Mouse (Mus musculus) stomach, embryonic 15.5 days (tissue): ENCODE results near the gene Zscan2. TPM values are rescaled to one million over a fixed set of nuclear protein-coding genes. Genes with fewer than 3 reads are reported as not detected.

Experiments used
- ATAC-seq: fragments of 200-750 bp; cut with Nextera tagmentation; 2 replicates; pipeline ENCODE4 v1.8.0; 2017; ENCODE audit warnings: low read depth, moderate number of reproducible peaks, moderate TSS enrichment; ENCODE audit not compliant: insufficient read depth, low FRiP score
- H3K27ac ChIP-seq: fragments of 300-500 bp; sonication (generic); 2 replicates; pipeline ENCODE4 v1.5.1; 2015; ENCODE audit warnings: mild to moderate bottlenecking, inconsistent platforms
- H3K27me3 ChIP-seq: fragments of 300-500 bp; sonication (generic); replicated peaks from 2 replicates; pipeline ENCODE4 v1.6.1; 2015; ENCODE audit warnings: inconsistent platforms
- H3K36me3 ChIP-seq: fragments of 300-500 bp; sonication (generic); 2 replicates; pipeline ENCODE4 v1.6.1; 2015; ENCODE audit warnings: inconsistent platforms
- H3K4me1 ChIP-seq: fragments of 300-500 bp; sonication (generic); 2 replicates; pipeline ENCODE4 v1.6.1; 2015; ENCODE audit warnings: inconsistent platforms
- H3K4me2 ChIP-seq: fragments of 300-500 bp; sonication (generic); 2 replicates; pipeline ENCODE4 v1.6.1; 2015; ENCODE audit warnings: mild to moderate bottlenecking, inconsistent platforms
- H3K4me3 ChIP-seq: fragments of 300-500 bp; sonication (generic); replicated peaks from 2 replicates; pipeline ENCODE4 v1.5.1; 2015; ENCODE audit warnings: inconsistent platforms
- H3K9ac ChIP-seq: fragments of 300-500 bp; sonication (generic); 2 replicates; pipeline ENCODE4 v1.6.1; 2015; ENCODE audit warnings: inconsistent platforms
- H3K9me3 ChIP-seq: fragments of 300-500 bp; sonication (generic); 2 replicates; pipeline ENCODE4 v1.6.1; 2016; ENCODE audit warnings: inconsistent platforms
- WGBS: fragments of 180-500 bp; shearing (Covaris S2); methylation state at CpG from one replicate; pipeline ENCODE4 v1.1.7; 2015; 5-methylcytosine and 5-hydroxymethylcytosine counted together
- polyA plus RNA-seq: library from polyadenylated mRNA; unstranded; fragments of >200 nt; fragmentation: Nextera tagmentation; extraction: Ambion mirVana; gene quantifications from 2 replicates; pipeline ENCODE4 v1.2.1, GENCODE M21; 2015

The Zscan2 gene
- polyA plus RNA-seq, 1 experiment from 2014 or later: 1.6 TPM

DNA sequence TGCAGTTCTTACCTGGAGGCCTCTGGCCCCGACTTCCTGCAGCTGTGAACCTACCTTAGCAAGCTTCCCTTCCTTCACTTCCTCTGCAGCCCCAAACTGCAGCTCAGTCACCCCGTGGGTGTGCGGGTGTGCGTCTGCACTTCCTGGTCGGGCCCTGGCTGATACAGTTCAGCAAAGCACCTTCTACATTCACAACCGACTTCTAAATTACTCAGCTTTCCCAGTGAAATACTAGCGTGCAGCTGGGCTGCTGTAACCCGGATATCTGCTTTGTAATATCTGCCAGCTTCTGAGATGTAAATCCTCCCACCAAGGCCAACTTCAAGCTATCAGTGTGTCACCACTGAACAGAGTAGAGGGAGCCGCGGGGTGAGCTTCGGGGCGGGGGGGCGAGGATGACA, 29.1 kb downstream of the Zscan2 start:
- ATAC-seq: no peak
- no peak overlapping the region for H3K9ac ChIP-seq
- no peaks in the 10 kb centered on the region for H3K9me3 ChIP-seq
- H3K4me3 ChIP-seq: no peak overlapping the region
- H3K4me2 ChIP-seq: no peak overlapping the region
- no peaks in the 10 kb centered on the region for H3K27me3 ChIP-seq
- peaks cover 13% of the 10 kb centered on the region; the same call in 1 of the 2 replicates for H3K4me1 ChIP-seq
- WGBS: 73% methylated on average over 13 of the region's 13 CpGs
- peak overlapping the region; percentile 63; the same call in 1 of the 2 replicates for H3K27ac ChIP-seq
- H3K36me3 ChIP-seq: peaks cover 32% of the 10 kb centered on the region

- WGBS: 94% methylated on average over 15 of the region's 15 CpGs
- Histone ChIP-seq H3K9me3 (no peaks in the 10 kb centered on the region), H3K4me1 (peaks cover 13% of the 10 kb centered on the region; the same call in 1 of the 2 replicates), H3K4me3 (no peak overlapping the region), H3K36me3 (peaks cover 55% of the 10 kb centered on the region), H3K27ac (no peak overlapping the region), H3K4me2 (no peak overlapping the region), H3K9ac (no peak overlapping the region), H3K27me3 (no peaks in the 10 kb centered on the region)
- no peak for ATAC-seq
Observed at GRCm38 (mm10) chr7:80893086-80893752, 32.5 kb downstream of the Zscan2 start.

DNA sequence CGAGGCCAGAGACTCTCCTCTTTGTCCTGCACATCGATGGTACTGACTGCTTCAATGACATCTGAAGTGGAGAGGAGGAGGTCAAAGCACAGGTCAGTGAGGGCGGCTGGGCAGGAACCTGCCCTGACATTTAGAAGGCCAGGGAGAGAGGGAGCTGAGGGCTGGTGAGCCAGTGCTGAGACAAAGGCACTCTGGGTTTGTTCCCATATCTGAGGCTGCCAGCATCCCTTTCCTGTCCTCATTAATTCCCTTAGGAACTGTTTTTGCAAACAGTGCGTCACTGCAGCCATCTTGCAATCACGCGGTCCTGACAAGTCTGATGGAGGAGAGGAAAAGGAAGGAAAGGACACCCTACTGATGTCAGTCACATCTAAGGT, 33.0 kb downstream of the Zscan2 start:
- no peak overlapping the region for H3K4me2 ChIP-seq
- H3K9me3 ChIP-seq: no peaks in the 10 kb centered on the region
- no peak overlapping the region for H3K9ac ChIP-seq
- peaks cover 55% of the 10 kb centered on the region for H3K36me3 ChIP-seq
- H3K27ac ChIP-seq: no peak overlapping the region
- peaks cover 10% of the 10 kb centered on the region; the same call in 1 of the 2 replicates for H3K4me1 ChIP-seq
- H3K27me3 ChIP-seq: no peaks in the 10 kb centered on the region
- no peak overlapping the region for H3K4me3 ChIP-seq
- ATAC-seq: no peak
- 77% methylated on average over 6 of the region's 6 CpGs for WGBS

- Histone ChIP-seq H3K4me2 (no peak overlapping the region), H3K36me3 (peaks cover 55% of the 10 kb centered on the region), H3K4me3 (no peak overlapping the region), H3K9me3 (no peaks in the 10 kb centered on the region), H3K9ac (no peak overlapping the region), H3K4me1 (peaks cover 6% of the 10 kb centered on the region; the same call in 1 of the 2 replicates), H3K27ac (0 out of 2 replicates have a peak overlapping the region, but pooled peaks have one; percentile 1), H3K27me3 (no peaks in the 10 kb centered on the region)
- 87% methylated on average over 7 of the region's 7 CpGs for WGBS
- ATAC-seq: no peak
Observed at GRCm38 (mm10) chr7:80894196-80894595, 33.5 kb downstream of the Zscan2 start.

DNA sequence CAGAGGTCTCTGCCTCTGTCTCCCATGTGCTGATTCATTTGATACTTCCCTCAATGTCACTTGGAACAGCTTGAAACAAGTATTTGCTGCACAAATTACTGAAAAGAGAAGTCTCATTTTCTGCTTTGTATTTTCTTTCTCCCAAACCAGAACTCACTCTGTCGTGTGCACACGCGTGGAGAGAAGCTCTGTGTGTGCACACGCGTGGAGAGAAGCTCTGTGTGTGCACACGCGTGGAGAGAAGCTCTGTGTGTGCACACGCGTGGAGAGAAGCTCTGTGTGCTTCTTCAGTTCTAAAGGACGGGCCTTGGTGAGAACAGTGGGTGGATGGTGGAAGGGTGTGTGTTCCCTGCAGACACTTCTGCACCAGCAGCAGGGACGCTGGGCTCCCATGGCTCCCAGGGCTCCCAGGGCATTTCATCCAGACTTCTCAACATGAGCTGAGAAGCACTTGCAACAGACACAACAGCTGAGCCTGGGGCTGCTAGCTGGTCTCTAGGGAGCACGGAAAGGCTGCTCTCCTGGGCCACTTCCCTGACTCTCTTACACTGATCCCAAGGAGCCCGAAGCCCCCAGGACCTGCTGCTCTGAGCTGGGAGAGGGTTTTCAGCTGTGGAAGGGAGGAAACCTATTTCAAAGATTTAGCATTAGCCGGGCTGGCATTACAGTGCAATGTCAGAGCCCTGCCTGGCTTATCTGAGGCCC, 34.2 kb downstream of the Zscan2 start:
- Histone ChIP-seq H3K4me1 (no peaks in the 10 kb centered on the region), H3K27ac (no peak overlapping the region), H3K36me3 (peaks cover 52% of the 10 kb centered on the region), H3K9ac (no peak overlapping the region), H3K4me2 (no peak overlapping the region), H3K27me3 (no peaks in the 10 kb centered on the region), H3K4me3 (no peak overlapping the region), H3K9me3 (no peaks in the 10 kb centered on the region)
- 91% methylated on average over 14 of the region's 14 CpGs for WGBS
- no peak for ATAC-seq

DNA sequence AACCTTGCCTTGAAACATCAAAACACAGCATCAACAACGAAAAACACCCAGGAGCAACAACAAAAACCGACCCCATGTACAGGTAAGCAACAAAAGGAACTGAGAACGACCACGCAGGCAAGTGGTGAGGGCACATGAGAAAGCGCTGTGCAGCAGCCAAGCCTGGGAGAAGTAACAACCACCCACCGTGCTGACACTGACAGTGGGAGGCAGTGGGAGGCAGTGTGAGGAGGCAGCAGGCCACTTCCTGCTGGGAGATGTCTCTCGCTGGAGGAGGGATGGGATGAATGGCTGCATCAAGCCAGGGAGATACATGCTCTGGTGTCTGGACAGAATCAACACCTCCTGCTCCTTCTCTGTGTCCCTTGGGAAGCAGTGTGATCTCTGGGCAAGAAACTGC, 36.4 kb downstream of the Zscan2 start:
- H3K27me3 ChIP-seq: no peaks in the 10 kb centered on the region
- H3K9me3 ChIP-seq: no peaks in the 10 kb centered on the region
- peaks cover 38% of the 10 kb centered on the region for H3K36me3 ChIP-seq
- no peak overlapping the region for H3K9ac ChIP-seq
- no peak overlapping the region for H3K4me3 ChIP-seq
- H3K27ac ChIP-seq: no peak overlapping the region
- 88% methylated on average over 7 of the region's 7 CpGs for WGBS
- H3K4me2 ChIP-seq: no peak overlapping the region
- no peak for ATAC-seq
- H3K4me1 ChIP-seq: peaks cover 8% of the 10 kb centered on the region

- no peak overlapping the region for H3K9ac ChIP-seq
- H3K4me2 ChIP-seq: no peak overlapping the region
- peaks cover 32% of the 10 kb centered on the region for H3K36me3 ChIP-seq
- H3K4me3 ChIP-seq: no peak overlapping the region
- WGBS: 88% methylated on average over 4 of the region's 4 CpGs
- H3K27me3 ChIP-seq: no peaks in the 10 kb centered on the region
- no peak overlapping the region for H3K27ac ChIP-seq
- no peaks in the 10 kb centered on the region for H3K9me3 ChIP-seq
- ATAC-seq: no peak
- H3K4me1 ChIP-seq: peaks cover 8% of the 10 kb centered on the region
Observed at GRCm38 (mm10) chr7:80897721-80898120, 37.0 kb downstream of the Zscan2 start.

- under 1% methylated on average over 36 of the region's 36 CpGs for WGBS
- H3K9ac ChIP-seq: peak within 1 kb of the TSS; percentile 45; the same call in 1 of the 2 replicates
- H3K4me2 ChIP-seq: peak within 1 kb of the TSS; percentile 82
- H3K27me3 ChIP-seq: no peaks in the 10 kb centered on the region
- peak; percentile 93 for ATAC-seq
- no peaks in the 10 kb centered on the region for H3K9me3 ChIP-seq
- peaks cover 17% of the 10 kb centered on the region for H3K36me3 ChIP-seq
- peak within 1 kb of the TSS; percentile 78 for H3K4me3 ChIP-seq
- peaks cover 18% of the 10 kb centered on the region for H3K4me1 ChIP-seq
- H3K27ac ChIP-seq: peak within 1 kb of the TSS; percentile 87
Observed at GRCm38 (mm10) chr7:80900944-80901501, 40.3 kb downstream of the Zscan2 start, which contains the start of gene Wdr73. Wdr73 (minus strand) TSS chr7:80901269.

- Histone ChIP-seq H3K4me1 (peaks cover 18% of the 10 kb centered on the region), H3K4me2 (peak overlapping the region; percentile 82), H3K9ac (peak overlapping the region; percentile 45; the same call in 1 of the 2 replicates), H3K27ac (peak overlapping the region; percentile 87), H3K36me3 (peaks cover 11% of the 10 kb centered on the region), H3K4me3 (peak overlapping the region; percentile 78), H3K9me3 (no peaks in the 10 kb centered on the region), H3K27me3 (no peaks in the 10 kb centered on the region)
- ATAC-seq: no peak
- 28% methylated on average over 15 of the region's 15 CpGs for WGBS
Observed at GRCm38 (mm10) chr7:80901541-80902274, 41.0 kb downstream of the Zscan2 start.

DNA sequence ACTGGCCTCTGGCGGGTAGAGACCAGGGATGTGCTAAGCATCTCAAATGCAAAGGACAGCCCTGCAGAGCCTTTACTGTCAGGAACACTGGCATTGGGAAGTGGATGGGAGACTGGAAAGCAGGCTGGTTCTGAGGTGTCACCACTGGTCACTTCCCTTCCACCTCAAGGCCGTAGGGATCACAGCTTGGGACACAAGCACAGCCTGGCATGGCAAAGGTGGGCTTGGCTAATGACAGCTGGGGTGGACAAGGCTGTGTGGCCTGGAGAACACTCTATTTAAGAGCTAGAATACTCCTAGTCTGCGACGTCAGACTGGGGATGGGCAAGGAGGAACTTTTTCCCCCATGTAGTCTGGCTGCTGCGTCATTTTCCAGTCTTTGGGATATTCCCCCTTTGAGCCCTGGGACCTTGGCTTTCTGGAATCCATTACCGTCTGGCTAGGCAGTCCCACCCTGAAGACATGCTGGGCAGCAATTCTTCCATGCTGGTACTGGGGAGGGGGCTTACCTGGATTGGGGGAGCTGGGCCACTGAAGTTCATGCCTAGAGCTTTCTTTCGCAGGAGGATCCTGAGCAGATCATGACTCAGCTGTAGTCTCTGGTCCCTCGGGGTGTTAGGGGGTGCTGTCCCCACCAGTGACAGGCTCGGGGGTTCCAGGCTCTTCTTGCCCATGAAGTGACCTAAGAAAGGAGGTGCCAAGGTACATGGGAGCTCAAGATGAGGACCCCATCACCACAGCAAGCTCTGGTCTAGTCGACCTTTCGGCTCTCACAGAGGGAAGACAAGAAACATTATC, 43.1 kb downstream of the Zscan2 start:
- no peak overlapping the region for H3K9ac ChIP-seq
- H3K27me3 ChIP-seq: no peaks in the 10 kb centered on the region
- H3K4me2 ChIP-seq: no peak overlapping the region

More for the DNA sequence above, 43.1 kb downstream of the Zscan2 start:
- Histone ChIP-seq H3K36me3 (peaks cover 6% of the 10 kb centered on the region; the same call in 1 of the 2 replicates), H3K4me1 (peaks cover 18% of the 10 kb centered on the region), H3K4me3 (no peak overlapping the region), H3K9me3 (no peaks in the 10 kb centered on the region), H3K27ac (no peak overlapping the region)
- 88% methylated on average over 11 of the region's 11 CpGs for WGBS
- no peak for ATAC-seq
